Mouse (Mus musculus) stomach, postnatal 0 days (tissue): ENCODE results near the gene Il17a.

Experiments
- CTCF ChIP-seq: IDR thresholded peaks from 2 replicates; pipeline ENCODE4 v1.5.1; 2016; ENCODE audit warnings: antibody characterized with exemption, low read depth, mild to moderate bottlenecking, moderate library complexity
- EP300 ChIP-seq: optimal IDR thresholded peaks from 2 replicates; pipeline ENCODE3; 2016; ENCODE audit warnings: antibody characterized with exemption

DNA sequence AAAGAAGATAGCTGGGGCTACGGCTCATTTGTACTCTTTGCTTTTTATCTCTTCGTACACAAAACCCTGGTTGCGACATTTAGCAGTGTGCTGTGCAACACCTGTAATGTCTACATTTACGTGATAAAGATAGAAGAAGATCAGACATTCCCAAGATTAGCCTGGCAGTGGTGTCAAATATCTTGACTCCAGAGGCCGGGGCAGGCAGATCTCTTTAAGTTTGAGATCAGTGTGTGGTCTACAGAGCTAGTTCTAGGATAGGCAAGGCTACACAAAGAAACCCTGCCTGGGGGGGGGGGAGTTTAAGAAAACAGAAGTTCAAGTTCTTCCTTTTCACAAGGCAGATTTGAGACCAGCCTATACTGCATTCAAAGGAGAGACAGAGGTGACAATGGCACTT lies 29.6 kb downstream of the Il17a start:
- no peak for TF ChIP-seq EP300
- TF ChIP-seq CTCF = no peak
